Mouse (Mus musculus) heart, embryonic 13.5 days (tissue): ENCODE results near the gene Vwde. TPM values are rescaled to one million over a fixed set of nuclear protein-coding genes. Genes with fewer than 3 reads are reported as not detected.

Source experiments
- ATAC-seq: fragments of 200-750 bp; cut with Nextera tagmentation; 2 replicates; pipeline ENCODE4 v1.8.0; 2017; ENCODE audit warnings: moderate TSS enrichment; ENCODE audit not compliant: insufficient number of reproducible peaks, low FRiP score, low TSS enrichment; ENCODE audit errors: extremely low read depth
- H3K27ac ChIP-seq: fragments of 300-500 bp; sonication (generic); replicated peaks from 2 replicates; pipeline ENCODE4 v1.5.1; 2015; ENCODE audit warnings: moderate library complexity, mild to moderate bottlenecking, inconsistent platforms
- H3K27me3 ChIP-seq: fragments of 300-500 bp; sonication (generic); replicated peaks from 2 replicates; pipeline ENCODE4 v1.6.1; 2015; ENCODE audit warnings: mild to moderate bottlenecking, inconsistent platforms
- H3K36me3 ChIP-seq: fragments of 300-500 bp; sonication (generic); 2 replicates; pipeline ENCODE4 v1.6.1; 2015; ENCODE audit warnings: mild to moderate bottlenecking, inconsistent platforms
- H3K4me1 ChIP-seq: fragments of 300-500 bp; sonication (generic); 2 replicates; pipeline ENCODE4 v1.6.1; 2015; ENCODE audit warnings: inconsistent platforms
- H3K4me2 ChIP-seq: fragments of 300-500 bp; sonication (generic); 2 replicates; pipeline ENCODE4 v1.6.1; 2015; ENCODE audit warnings: inconsistent platforms, mild to moderate bottlenecking, moderate library complexity
- H3K4me3 ChIP-seq: fragments of 300-500 bp; sonication (generic); 2 replicates; pipeline ENCODE4 v1.5.1; 2015; ENCODE audit warnings: moderate library complexity, mild to moderate bottlenecking, inconsistent platforms
- H3K9ac ChIP-seq: fragments of 300-500 bp; sonication (generic); 2 replicates; pipeline ENCODE4 v1.6.1; 2015; ENCODE audit warnings: inconsistent platforms, mild to moderate bottlenecking, moderate library complexity
- H3K9me3 ChIP-seq: fragments of 300-500 bp; sonication (generic); 2 replicates; pipeline ENCODE4 v1.6.1; 2016; ENCODE audit warnings: inconsistent platforms
- WGBS: fragments of 180-500 bp; shearing (Covaris S2); methylation state at CpG from one replicate; pipeline ENCODE4 v1.1.7; 2015; ENCODE audit warnings: mixed read lengths; 5-methylcytosine and 5-hydroxymethylcytosine counted together
- polyA plus RNA-seq: library from polyadenylated mRNA; unstranded; fragments of >200 nt; fragmentation: Nextera tagmentation; extraction: Ambion mirVana; gene quantifications from 2 replicates; pipeline ENCODE4 v1.2.1, GENCODE M21; 2015

The Vwde gene
- polyA plus RNA-seq = 0.03 TPM in 1 of 2 replicates, not detected in the other

- Histone ChIP-seq H3K4me3 (peak within 1 kb of the TSS; percentile 44), H3K9me3 (no peaks in the 10 kb centered on the region), H3K9ac (no peak within 1 kb of the TSS), H3K36me3 (no peaks in the 10 kb centered on the region), H3K4me1 (no peaks in the 10 kb centered on the region), H3K27ac (no peak within 1 kb of the TSS), H3K4me2 (peak within 1 kb of the TSS; percentile 71), H3K27me3 (no peaks in the 10 kb centered on the region)
- no peak for ATAC-seq
- WGBS = 21% methylated on average over 15 of the region's 15 CpGs
Observed at GRCm38 (mm10) chr6:13224596-13225227, at the start of gene Vwde. Vwde (minus strand) TSS chr6:13224965.

- Histone ChIP-seq H3K36me3 (no peaks in the 10 kb centered on the region), H3K9me3 (no peaks in the 10 kb centered on the region), H3K4me2 (no peak overlapping the region), H3K27me3 (no peaks in the 10 kb centered on the region), H3K9ac (no peak overlapping the region), H3K4me3 (no peak overlapping the region), H3K27ac (no peak overlapping the region), H3K4me1 (no peaks in the 10 kb centered on the region)
- ATAC-seq = no peak
- WGBS = 71% methylated on average over 4 of the region's 4 CpGs
Observed at GRCm38 (mm10) chr6:13255341-13255740, 30.6 kb upstream of the Vwde start.

GRCm38 (mm10) chr6:13248317-13248969 is 23.7 kb upstream of the Vwde start:
- no peak overlapping the region for H3K27ac ChIP-seq
- no peak for ATAC-seq
- no peaks in the 10 kb centered on the region for H3K4me1 ChIP-seq
- no peaks in the 10 kb centered on the region for H3K9me3 ChIP-seq
- WGBS = 57% methylated on average over 4 of the region's 4 CpGs
- no peak overlapping the region for H3K4me3 ChIP-seq
- H3K36me3 ChIP-seq = no peaks in the 10 kb centered on the region
- no peak overlapping the region for H3K9ac ChIP-seq
- no peaks in the 10 kb centered on the region for H3K27me3 ChIP-seq
- no peak overlapping the region for H3K4me2 ChIP-seq

- no peak for ATAC-seq
- 77% methylated on average over 6 of the region's 6 CpGs for WGBS
- no peak overlapping the region for H3K4me2 ChIP-seq
Observed at GRCm38 (mm10) chr6:13206157-13206556, 18.6 kb downstream of the Vwde start.

GRCm38 (mm10) chr6:13197486-13197885 is 27.3 kb downstream of the Vwde start:
- H3K9me3 ChIP-seq = no peaks in the 10 kb centered on the region
- no peaks in the 10 kb centered on the region for H3K4me1 ChIP-seq
- WGBS = 77% methylated on average over 3 of the region's 3 CpGs
- H3K9ac ChIP-seq = no peak overlapping the region
- no peaks in the 10 kb centered on the region for H3K36me3 ChIP-seq
- ATAC-seq = no peak
- no peak overlapping the region for H3K27ac ChIP-seq
- no peak overlapping the region for H3K4me3 ChIP-seq
- no peak overlapping the region for H3K4me2 ChIP-seq
- no peaks in the 10 kb centered on the region for H3K27me3 ChIP-seq

More at GRCm38 (mm10) chr6:13206157-13206556, 18.6 kb downstream of the Vwde start:
- H3K27ac ChIP-seq = no peak overlapping the region
- H3K9ac ChIP-seq = no peak overlapping the region
- H3K27me3 ChIP-seq = no peaks in the 10 kb centered on the region
- no peaks in the 10 kb centered on the region for H3K9me3 ChIP-seq
- no peaks in the 10 kb centered on the region for H3K4me1 ChIP-seq
- no peaks in the 10 kb centered on the region for H3K36me3 ChIP-seq
- no peak overlapping the region for H3K4me3 ChIP-seq

GRCm38 (mm10) chr6:13186836-13187235 is 37.9 kb downstream of the Vwde start:
- no peak overlapping the region for H3K9ac ChIP-seq
- H3K36me3 ChIP-seq = no peaks in the 10 kb centered on the region
- no peak overlapping the region for H3K27ac ChIP-seq
- no peak for ATAC-seq
- WGBS = 80% methylated on average over 11 of the region's 11 CpGs
- H3K9me3 ChIP-seq = no peaks in the 10 kb centered on the region
- H3K4me1 ChIP-seq = no peaks in the 10 kb centered on the region
- no peak overlapping the region for H3K4me2 ChIP-seq
- no peak overlapping the region for H3K4me3 ChIP-seq
- H3K27me3 ChIP-seq = no peaks in the 10 kb centered on the region

GRCm38 (mm10) chr6:13180061-13180460 is 44.7 kb downstream of the Vwde start:
- Histone ChIP-seq H3K9ac (no peak overlapping the region), H3K36me3 (no peaks in the 10 kb centered on the region), H3K9me3 (no peaks in the 10 kb centered on the region), H3K4me2 (no peak overlapping the region), H3K27ac (no peak overlapping the region), H3K27me3 (no peaks in the 10 kb centered on the region), H3K4me1 (no peaks in the 10 kb centered on the region), H3K4me3 (no peak overlapping the region)
- ATAC-seq = no peak
- WGBS = 66% methylated on average over 3 of the region's 3 CpGs

- Histone ChIP-seq H3K27me3 (no peaks in the 10 kb centered on the region), H3K9me3 (no peaks in the 10 kb centered on the region), H3K27ac (no peak overlapping the region)
Observed at GRCm38 (mm10) chr6:13169459-13170150, 55.2 kb downstream of the Vwde start.

GRCm38 (mm10) chr6:13166240-13166937 is 58.4 kb downstream of the Vwde start:
- ATAC-seq = no peak
- 77% methylated on average over 9 of the region's 9 CpGs for WGBS
- no peaks in the 10 kb centered on the region for H3K9me3 ChIP-seq
- no peak overlapping the region for H3K27ac ChIP-seq
- no peaks in the 10 kb centered on the region for H3K27me3 ChIP-seq
- H3K4me1 ChIP-seq = no peaks in the 10 kb centered on the region
- H3K36me3 ChIP-seq = no peaks in the 10 kb centered on the region
- no peak overlapping the region for H3K4me2 ChIP-seq
- H3K4me3 ChIP-seq = no peak overlapping the region
- no peak overlapping the region for H3K9ac ChIP-seq

More at GRCm38 (mm10) chr6:13169459-13170150, 55.2 kb downstream of the Vwde start:
- WGBS = 57% methylated on average over 3 of the region's 3 CpGs
- Histone ChIP-seq H3K36me3 (no peaks in the 10 kb centered on the region), H3K4me3 (no peak overlapping the region), H3K4me2 (no peak overlapping the region), H3K9ac (no peak overlapping the region), H3K4me1 (no peaks in the 10 kb centered on the region)
- ATAC-seq = no peak

- no peaks in the 10 kb centered on the region for H3K4me1 ChIP-seq
- ATAC-seq = no peak
- no peak overlapping the region for H3K4me2 ChIP-seq
- no peaks in the 10 kb centered on the region for H3K27me3 ChIP-seq
- H3K9me3 ChIP-seq = no peaks in the 10 kb centered on the region
- H3K36me3 ChIP-seq = no peaks in the 10 kb centered on the region
- H3K4me3 ChIP-seq = no peak overlapping the region
- no peak overlapping the region for H3K9ac ChIP-seq
- 82% methylated on average over 2 of the region's 2 CpGs for WGBS
- no peak overlapping the region for H3K27ac ChIP-seq
Observed at GRCm38 (mm10) chr6:13159437-13159836, 65.3 kb downstream of the Vwde start.
